Mouse (Mus musculus): Measurements from ENCODE around the gene Neurl1a. TPM values are rescaled to one million over a fixed set of nuclear protein-coding genes. Genes with fewer than 3 reads are reported as not detected.

The Neurl1a gene
- polyA plus RNA-seq, 1 experiment from 2014 or later = 4.0 TPM

DNA sequence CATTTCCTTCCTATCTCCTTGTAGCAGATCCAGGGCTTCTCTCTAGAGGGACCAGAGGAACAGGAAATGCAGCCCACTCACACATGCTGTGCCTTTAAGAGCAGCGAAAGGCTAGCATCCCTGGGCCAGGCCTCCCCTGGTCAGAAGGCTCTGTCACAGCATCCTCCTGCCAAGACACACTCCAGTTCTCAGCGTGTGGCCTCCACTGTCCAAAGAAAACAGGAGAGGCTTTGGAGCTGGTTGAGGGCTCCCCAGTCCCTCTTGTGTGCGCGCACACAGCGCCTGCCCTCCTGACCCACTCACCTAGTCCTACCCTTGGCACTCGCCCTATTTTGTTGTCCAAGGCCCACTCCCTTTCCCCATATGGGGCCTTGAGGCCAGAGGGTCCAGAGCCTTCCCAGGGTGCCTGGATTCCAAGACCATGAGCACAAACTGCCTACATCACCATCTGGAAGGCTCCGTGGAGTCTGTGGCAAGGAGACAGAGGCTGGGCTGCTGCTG is 113.9 kb downstream of the Neurl1a start:
- ATAC-seq (ENCODE audit: low read depth) = peak; percentile 37
- Histone ChIP-seq H3K4me1 (replicated peaks; ENCODE audit: control insufficient read depth, insufficient read depth, low read length) (peaks cover 30% of the 10 kb centered on the region), H3K4me3 (ENCODE audit: low read length) (no peak overlapping the region), H3K27me3 (ENCODE audit: control insufficient read depth, insufficient read depth, low read depth, low read length) (no peaks in the 10 kb centered on the region), H3K9ac (ENCODE audit: low read length) (no peak overlapping the region), H3K4me2 (ENCODE audit: low read depth, low read length) (no peak overlapping the region), H3K36me3 (ENCODE audit: control insufficient read depth, insufficient read depth, low read length) (no peaks in the 10 kb centered on the region), H3K27ac (ENCODE audit: low read length) (peak overlapping the region; percentile 51), H3K9me3 (ENCODE audit: control insufficient read depth, low read length) (no peaks in the 10 kb centered on the region)
- WGBS = 38% methylated on average over 7 of the region's 7 CpGs

DNA sequence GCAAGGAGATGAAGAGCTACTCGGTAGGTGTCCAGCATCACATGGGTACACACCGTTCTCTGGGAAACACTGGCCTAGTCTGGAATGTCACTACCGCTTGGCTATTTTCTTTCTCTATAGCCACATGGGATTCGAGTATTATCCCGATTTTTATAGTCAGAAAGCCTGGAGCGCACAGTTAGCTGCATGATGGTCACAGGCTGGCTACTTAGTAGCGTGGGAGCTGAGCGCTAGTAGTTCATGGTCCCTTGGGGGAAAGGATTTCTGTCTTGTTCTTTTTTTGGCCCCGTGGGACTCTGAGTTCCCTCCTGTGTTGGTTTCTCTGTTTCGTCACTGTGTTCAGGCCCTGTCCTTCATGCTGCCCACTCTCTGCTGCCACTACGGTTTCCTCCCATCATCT is 119.5 kb downstream of the Neurl1a start:
- H3K4me1 ChIP-seq (replicated peaks; ENCODE audit: control insufficient read depth, insufficient read depth, low read length) = peaks cover 34% of the 10 kb centered on the region
- H3K36me3 ChIP-seq (ENCODE audit: control insufficient read depth, insufficient read depth, low read length) = no peaks in the 10 kb centered on the region
- H3K27ac ChIP-seq (ENCODE audit: low read length) = no peak overlapping the region
- WGBS = 79% methylated on average over 11 of the region's 11 CpGs
- H3K9me3 ChIP-seq (ENCODE audit: control insufficient read depth, low read length) = no peaks in the 10 kb centered on the region
- H3K9ac ChIP-seq (ENCODE audit: low read length) = no peak overlapping the region
- H3K4me3 ChIP-seq (ENCODE audit: low read length) = no peak overlapping the region
- no peaks in the 10 kb centered on the region for H3K27me3 ChIP-seq (ENCODE audit: control insufficient read depth, insufficient read depth, low read depth, low read length)
- no peak overlapping the region for H3K4me2 ChIP-seq (ENCODE audit: low read depth, low read length)
- no peak for ATAC-seq (ENCODE audit: low read depth)

DNA sequence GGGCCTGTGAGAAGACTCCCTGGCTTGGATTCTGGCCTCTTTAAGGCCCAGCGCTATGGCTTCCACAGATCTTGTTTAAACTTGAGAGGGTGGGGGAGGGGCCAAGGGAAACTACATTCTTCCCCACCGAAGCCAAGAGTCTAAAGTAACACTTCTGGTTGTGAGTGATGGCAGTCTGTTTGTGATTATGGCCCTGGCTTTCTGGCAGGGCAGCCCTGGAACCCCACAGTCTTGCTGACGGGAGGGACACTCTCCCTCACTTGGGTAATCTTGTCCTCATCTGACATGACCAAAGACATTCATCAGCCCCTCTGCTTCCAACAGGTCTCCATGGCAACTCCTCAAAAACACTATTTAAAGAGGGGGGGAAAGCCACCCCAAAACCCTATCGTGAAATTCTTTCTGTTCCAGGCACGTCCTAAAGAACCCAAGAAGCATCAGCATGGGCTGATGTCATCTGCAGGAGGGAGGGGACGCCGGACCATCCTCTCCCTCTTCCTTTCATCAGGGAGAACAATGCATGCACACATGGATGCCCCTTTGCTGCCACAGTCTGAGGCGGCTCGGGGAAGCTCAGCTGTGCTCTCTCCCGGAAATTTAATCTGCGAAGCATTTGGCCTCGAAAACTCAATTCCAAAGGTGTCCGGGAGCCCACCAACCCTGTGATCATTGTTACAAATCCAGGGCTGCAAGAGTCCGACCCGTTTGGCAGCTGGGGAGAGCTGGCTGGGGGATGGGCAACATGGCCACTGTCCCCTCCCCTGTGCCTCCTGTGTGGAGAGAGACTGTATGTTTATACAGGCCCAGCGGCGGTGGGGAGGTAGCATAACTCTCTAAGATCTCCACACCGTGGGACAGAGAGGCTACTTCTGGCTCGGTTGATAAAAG is 122.9 kb downstream of the Neurl1a start:
- ATAC-seq (ENCODE audit: low read depth) = peak; percentile 80
- H3K9ac ChIP-seq (ENCODE audit: low read length) = 0 out of 2 replicates have a peak overlapping the region, but pooled peaks have one; percentile 14
- 8% methylated on average over 19 of the region's 19 CpGs for WGBS
- no peaks in the 10 kb centered on the region for H3K9me3 ChIP-seq (ENCODE audit: control insufficient read depth, low read length)
- H3K4me2 ChIP-seq (ENCODE audit: low read depth, low read length) = peak overlapping the region; percentile 17; the same call in 1 of the 2 replicates
- no peaks in the 10 kb centered on the region for H3K27me3 ChIP-seq (ENCODE audit: control insufficient read depth, insufficient read depth, low read depth, low read length)
- H3K4me1 ChIP-seq (replicated peaks; ENCODE audit: control insufficient read depth, insufficient read depth, low read length) = peaks cover 35% of the 10 kb centered on the region
- no peak overlapping the region for H3K4me3 ChIP-seq (ENCODE audit: low read length)
- no peaks in the 10 kb centered on the region for H3K36me3 ChIP-seq (ENCODE audit: control insufficient read depth, insufficient read depth, low read length)
- H3K27ac ChIP-seq (ENCODE audit: low read length) = peak overlapping the region; percentile 68

DNA sequence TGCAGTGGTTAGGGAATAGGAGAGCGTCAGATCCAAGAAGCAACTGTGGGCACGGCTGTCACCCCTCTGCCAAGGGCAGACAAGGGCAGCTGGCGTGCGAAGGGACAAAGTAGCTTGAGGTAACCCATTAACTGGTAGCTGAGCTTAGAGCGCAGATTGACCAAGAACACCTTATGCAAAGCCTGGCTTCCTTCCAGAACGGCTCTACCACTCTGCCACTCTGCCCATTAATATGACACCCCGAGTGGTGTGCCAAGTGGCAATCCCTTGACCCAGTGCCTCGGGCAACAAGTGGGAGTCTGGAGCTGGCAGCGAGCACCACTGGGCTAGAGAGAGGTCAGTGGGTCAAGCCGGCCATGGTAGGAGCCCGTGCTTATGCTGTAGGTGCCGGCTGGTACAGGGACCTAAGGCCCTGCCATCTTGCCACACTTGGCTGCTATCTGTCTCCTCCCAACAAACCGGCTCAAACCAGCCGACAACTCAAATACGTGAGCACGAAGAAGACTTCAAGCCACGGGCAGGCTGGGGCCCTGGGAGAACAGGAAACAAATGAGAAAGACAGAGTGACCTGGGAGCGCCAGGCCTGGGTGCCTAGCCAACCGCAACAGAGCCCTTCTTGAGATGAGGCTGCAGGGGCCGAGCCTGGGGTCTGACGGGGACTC is 123.7 kb downstream of the Neurl1a start:
- H3K4me3 ChIP-seq (ENCODE audit: low read length) = no peak overlapping the region
- H3K27ac ChIP-seq (ENCODE audit: low read length) = peak overlapping the region; percentile 68
- peak overlapping the region; percentile 17; the same call in 1 of the 2 replicates for H3K4me2 ChIP-seq (ENCODE audit: low read depth, low read length)
- 34% methylated on average over 21 of the region's 21 CpGs for WGBS
- peak overlapping the region; percentile 12; the same call in 1 of the 2 replicates for H3K9ac ChIP-seq (ENCODE audit: low read length)
- H3K4me1 ChIP-seq (replicated peaks; ENCODE audit: control insufficient read depth, insufficient read depth, low read length) = peaks cover 38% of the 10 kb centered on the region
- no peaks in the 10 kb centered on the region for H3K9me3 ChIP-seq (ENCODE audit: control insufficient read depth, low read length)
- H3K36me3 ChIP-seq (ENCODE audit: control insufficient read depth, insufficient read depth, low read length) = no peaks in the 10 kb centered on the region; the same call in 1 of the 2 replicates
- peak; percentile 4; the same call in 1 of the 2 replicates for ATAC-seq (ENCODE audit: low read depth)
- no peaks in the 10 kb centered on the region for H3K27me3 ChIP-seq (ENCODE audit: control insufficient read depth, insufficient read depth, low read depth, low read length)

DNA sequence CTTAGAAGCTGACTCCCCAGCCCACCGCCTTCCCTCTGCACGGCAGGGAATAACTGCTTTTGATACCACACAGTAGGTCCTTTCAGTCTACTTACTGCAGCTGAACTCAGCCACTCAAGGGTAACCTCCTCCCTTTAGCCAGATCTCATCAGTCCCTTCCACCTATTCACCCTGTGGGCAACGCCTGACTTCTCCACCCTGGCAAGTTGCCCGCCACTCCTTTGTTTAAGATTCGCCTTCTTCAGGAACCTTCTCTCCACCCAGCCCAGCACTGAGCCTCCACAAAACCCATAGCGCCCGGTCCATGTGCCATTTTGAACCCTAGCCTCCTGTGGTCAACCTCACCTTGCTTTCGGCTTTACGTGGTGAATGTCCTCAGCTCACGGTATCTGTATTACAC is 124.5 kb downstream of the Neurl1a start:
- Histone ChIP-seq H3K27me3 (ENCODE audit: control insufficient read depth, insufficient read depth, low read depth, low read length) (no peaks in the 10 kb centered on the region), H3K4me1 (replicated peaks; ENCODE audit: control insufficient read depth, insufficient read depth, low read length) (peaks cover 38% of the 10 kb centered on the region), H3K27ac (ENCODE audit: low read length) (peak overlapping the region; percentile 68), H3K4me2 (ENCODE audit: low read depth, low read length) (no peak overlapping the region), H3K4me3 (ENCODE audit: low read length) (no peak overlapping the region), H3K9ac (ENCODE audit: low read length) (no peak overlapping the region), H3K36me3 (ENCODE audit: control insufficient read depth, insufficient read depth, low read length) (no peaks in the 10 kb centered on the region; the same call in 1 of the 2 replicates), H3K9me3 (ENCODE audit: control insufficient read depth, low read length) (no peaks in the 10 kb centered on the region)
- 69% methylated on average over 10 of the region's 10 CpGs for WGBS
- ATAC-seq (ENCODE audit: low read depth) = no peak

DNA sequence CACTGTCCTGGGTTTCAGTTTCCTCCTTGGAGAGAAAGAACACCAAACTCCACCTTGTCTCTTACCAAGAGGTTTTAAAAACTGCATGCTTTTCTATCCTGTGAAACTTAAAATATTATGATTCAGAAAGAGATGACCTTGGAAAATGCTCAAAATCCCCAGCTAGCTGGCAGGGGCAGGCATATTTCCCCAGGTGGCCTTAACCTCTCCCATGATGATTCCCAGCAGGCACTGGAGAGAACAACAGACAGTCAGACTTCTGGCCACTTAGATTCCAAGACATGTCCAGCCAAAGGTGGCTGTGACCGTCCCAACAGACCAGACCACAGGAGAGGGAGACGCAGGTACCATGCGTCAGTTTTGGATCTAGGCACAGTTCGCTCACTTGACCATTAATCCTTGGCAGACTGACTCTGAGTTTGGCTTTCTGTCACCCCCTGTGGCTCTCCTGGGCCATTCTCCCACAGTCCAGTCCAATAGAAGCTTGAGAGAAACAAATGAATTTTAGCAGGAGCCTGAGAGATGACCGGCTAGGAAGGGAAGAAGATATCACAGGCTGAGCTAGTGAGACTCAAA is 125.6 kb downstream of the Neurl1a start:
- no peak for ATAC-seq (ENCODE audit: low read depth)
- H3K4me3 ChIP-seq (ENCODE audit: low read length) = no peak overlapping the region
- WGBS = 88% methylated on average over 5 of the region's 5 CpGs
- H3K27me3 ChIP-seq (ENCODE audit: control insufficient read depth, insufficient read depth, low read depth, low read length) = no peaks in the 10 kb centered on the region
- H3K4me2 ChIP-seq (ENCODE audit: low read depth, low read length) = no peak overlapping the region
- no peaks in the 10 kb centered on the region; the same call in 1 of the 2 replicates for H3K36me3 ChIP-seq (ENCODE audit: control insufficient read depth, insufficient read depth, low read length)
- no peaks in the 10 kb centered on the region for H3K9me3 ChIP-seq (ENCODE audit: control insufficient read depth, low read length)
- H3K4me1 ChIP-seq (replicated peaks; ENCODE audit: control insufficient read depth, insufficient read depth, low read length) = peaks cover 38% of the 10 kb centered on the region
- H3K27ac ChIP-seq (ENCODE audit: low read length) = peak overlapping the region; percentile 1; the same call in 1 of the 2 replicates
- H3K9ac ChIP-seq (ENCODE audit: low read length) = peak overlapping the region; percentile 5; the same call in 1 of the 2 replicates

DNA sequence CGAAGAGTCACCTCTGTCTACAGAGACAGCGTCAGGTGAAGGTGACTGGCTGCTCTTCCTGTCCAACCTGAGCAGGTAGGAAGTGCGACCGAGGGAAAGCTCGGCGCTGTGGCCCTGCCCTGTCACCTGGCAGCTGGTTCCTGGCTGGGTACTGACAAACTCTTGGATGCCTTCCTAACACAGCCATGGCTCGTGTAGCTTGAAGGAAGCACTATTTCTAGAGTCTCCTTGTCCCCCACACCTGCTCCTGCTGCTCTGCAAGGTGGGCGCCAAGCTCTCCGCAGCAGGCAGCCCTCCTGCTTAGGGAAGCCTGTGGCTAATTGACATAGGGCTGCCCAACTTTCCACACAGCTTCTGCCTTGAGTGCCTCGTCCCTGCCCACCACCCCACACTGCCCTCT is 126.8 kb downstream of the Neurl1a start:
- Histone ChIP-seq H3K27me3 (ENCODE audit: control insufficient read depth, insufficient read depth, low read depth, low read length) (no peaks in the 10 kb centered on the region), H3K36me3 (ENCODE audit: control insufficient read depth, insufficient read depth, low read length) (no peaks in the 10 kb centered on the region; the same call in 1 of the 2 replicates), H3K4me3 (ENCODE audit: low read length) (no peak overlapping the region), H3K4me1 (replicated peaks; ENCODE audit: control insufficient read depth, insufficient read depth, low read length) (peaks cover 34% of the 10 kb centered on the region), H3K9me3 (ENCODE audit: control insufficient read depth, low read length) (no peaks in the 10 kb centered on the region), H3K27ac (ENCODE audit: low read length) (no peak overlapping the region), H3K4me2 (ENCODE audit: low read depth, low read length) (no peak overlapping the region), H3K9ac (ENCODE audit: low read length) (no peak overlapping the region)
- no peak for ATAC-seq (ENCODE audit: low read depth)
- WGBS = 75% methylated on average over 10 of the region's 10 CpGs

DNA sequence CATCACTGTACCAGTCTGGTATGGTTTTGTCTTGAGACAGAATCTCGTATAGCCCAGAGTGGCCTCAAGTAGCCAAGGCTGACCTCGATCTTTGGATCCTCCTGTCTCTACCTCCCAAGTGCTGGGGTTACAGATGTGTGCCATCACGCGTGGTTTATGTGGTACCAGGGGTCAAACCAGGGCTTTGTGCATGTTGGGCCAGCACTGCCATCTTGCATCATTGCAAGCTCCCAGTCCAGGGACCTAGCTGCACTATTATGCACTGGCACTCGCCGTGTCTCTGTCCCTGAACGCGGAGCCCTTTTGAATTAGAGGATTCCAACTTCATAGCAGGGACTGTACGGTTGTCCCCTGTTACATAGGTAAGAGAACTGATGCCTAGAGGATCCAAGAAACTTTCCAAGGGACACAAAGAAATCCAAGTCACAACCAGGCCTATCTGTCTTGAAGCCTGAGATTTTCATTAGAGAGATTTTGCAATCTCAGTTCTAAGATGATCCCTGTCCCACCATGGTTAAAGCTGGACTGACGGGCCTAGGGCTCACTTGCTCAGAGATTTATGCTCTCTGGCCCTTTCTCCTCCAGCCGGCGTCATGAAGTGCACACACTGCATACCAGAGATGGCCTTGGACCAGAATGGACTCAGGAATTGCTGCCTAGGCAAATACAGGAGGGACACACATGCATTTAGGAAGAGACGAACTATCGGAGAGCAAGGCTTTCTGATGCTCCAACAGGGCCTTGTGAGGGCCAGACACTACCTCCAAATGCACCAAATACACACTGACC is 127.7 kb downstream of the Neurl1a start:
- Histone ChIP-seq H3K9ac (ENCODE audit: low read length) (no peak overlapping the region), H3K9me3 (ENCODE audit: control insufficient read depth, low read length) (no peaks in the 10 kb centered on the region), H3K4me1 (replicated peaks; ENCODE audit: control insufficient read depth, insufficient read depth, low read length) (peaks cover 26% of the 10 kb centered on the region), H3K4me3 (ENCODE audit: low read length) (no peak overlapping the region), H3K27me3 (ENCODE audit: control insufficient read depth, insufficient read depth, low read depth, low read length) (no peaks in the 10 kb centered on the region), H3K36me3 (ENCODE audit: control insufficient read depth, insufficient read depth, low read length) (peaks cover 5% of the 10 kb centered on the region), H3K27ac (ENCODE audit: low read length) (no peak overlapping the region), H3K4me2 (ENCODE audit: low read depth, low read length) (no peak overlapping the region)
- WGBS = 84% methylated on average over 14 of the region's 14 CpGs
- no peak for ATAC-seq (ENCODE audit: low read depth)

Data from lung, embryonic 16.5 days (tissue).